Mouse (Mus musculus) common myeloid progenitor, adult 5-6 weeks (primary cell): ENCODE results near the gene Nxph4. TPM values are rescaled to one million over a fixed set of nuclear protein-coding genes. Genes with fewer than 3 reads are reported as not detected.

Experiments used
- ATAC-seq: replicated peaks from 2 replicates; pipeline ENCODE4 v1.8.0; 2016; ENCODE audit warnings: low read depth, mild to moderate bottlenecking, moderate TSS enrichment, inconsistent platforms; ENCODE audit not compliant: poor library complexity, severe bottlenecking
- total RNA-seq: library from RNA; stranded (forward); fragments of 200-1000, 187-1606 nt; gene quantifications from 2 replicates; pipeline ENCODE4 v1.2.3, GENCODE M21; 2017

The Nxph4 gene
- total RNA-seq: not detected in 2 replicates

- no peak for ATAC-seq
Measured at GRCm38 (mm10) chr10:127534036-127534928, at the start of gene Nxph4. Nxph4 (minus strand) TSS chr10:127534559.

DNA sequence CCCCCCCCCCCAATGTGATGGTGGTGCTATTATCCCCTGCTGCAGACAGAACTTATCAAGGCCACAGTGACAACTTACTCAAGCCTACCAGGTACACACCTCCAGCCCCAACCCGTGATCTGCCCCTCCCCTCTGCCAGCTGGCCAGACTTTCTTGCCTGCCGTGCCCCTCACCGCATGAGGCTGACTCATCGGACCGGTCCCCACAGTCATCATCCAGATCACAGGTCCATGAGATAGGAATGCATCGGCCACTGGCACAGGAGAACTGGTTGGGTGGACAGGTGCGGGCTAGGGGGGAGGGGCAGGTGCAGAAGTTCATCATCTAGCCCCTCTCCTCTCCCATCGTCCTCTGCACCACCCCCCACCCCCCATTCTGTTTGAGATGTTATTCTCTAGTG lies 49.3 kb upstream of the Nxph4 start:
- no peak for ATAC-seq

- no peak for ATAC-seq
Measured at GRCm38 (mm10) chr10:127581291-127581690, 46.9 kb upstream of the Nxph4 start.

- no peak for ATAC-seq
Measured at GRCm38 (mm10) chr10:127577982-127578381, 43.6 kb upstream of the Nxph4 start.

GRCm38 (mm10) chr10:127577156-127577555 lies 42.8 kb upstream of the Nxph4 start:
- no peak for ATAC-seq

DNA sequence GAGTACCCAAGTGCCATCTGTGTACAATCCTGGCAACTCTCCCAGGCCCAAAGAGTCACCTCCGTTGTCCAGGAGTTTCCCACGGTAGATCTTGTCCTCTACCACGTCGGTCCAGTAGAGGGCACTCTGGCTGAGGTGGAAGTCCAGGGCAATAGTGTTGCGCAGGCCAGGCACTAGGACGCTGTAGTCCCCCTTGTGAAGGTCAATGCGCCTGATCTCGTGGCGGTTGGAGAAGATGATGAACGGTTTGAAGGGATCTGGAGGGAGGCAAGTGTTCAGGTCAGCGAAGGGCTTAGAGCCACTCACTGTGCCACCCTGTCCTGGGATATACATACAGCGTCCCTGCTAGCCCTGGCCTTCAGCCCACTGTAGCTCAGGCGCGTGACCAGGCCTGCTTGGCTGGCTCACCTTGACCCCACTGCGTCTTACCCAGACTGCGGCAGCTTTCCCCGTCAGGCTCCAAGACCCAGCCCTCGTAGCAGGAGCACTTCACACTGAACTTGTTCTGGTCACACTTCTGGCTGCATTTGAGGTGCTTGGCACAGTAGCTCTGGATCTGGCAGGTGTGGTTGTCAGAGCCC lies 42.1 kb upstream of the Nxph4 start:
- ATAC-seq: peak; percentile 84

- no peak for ATAC-seq
Measured at GRCm38 (mm10) chr10:127575741-127576140, 41.4 kb upstream of the Nxph4 start.

- no peak for ATAC-seq
Measured at GRCm38 (mm10) chr10:127572281-127572680, 37.9 kb upstream of the Nxph4 start.

DNA sequence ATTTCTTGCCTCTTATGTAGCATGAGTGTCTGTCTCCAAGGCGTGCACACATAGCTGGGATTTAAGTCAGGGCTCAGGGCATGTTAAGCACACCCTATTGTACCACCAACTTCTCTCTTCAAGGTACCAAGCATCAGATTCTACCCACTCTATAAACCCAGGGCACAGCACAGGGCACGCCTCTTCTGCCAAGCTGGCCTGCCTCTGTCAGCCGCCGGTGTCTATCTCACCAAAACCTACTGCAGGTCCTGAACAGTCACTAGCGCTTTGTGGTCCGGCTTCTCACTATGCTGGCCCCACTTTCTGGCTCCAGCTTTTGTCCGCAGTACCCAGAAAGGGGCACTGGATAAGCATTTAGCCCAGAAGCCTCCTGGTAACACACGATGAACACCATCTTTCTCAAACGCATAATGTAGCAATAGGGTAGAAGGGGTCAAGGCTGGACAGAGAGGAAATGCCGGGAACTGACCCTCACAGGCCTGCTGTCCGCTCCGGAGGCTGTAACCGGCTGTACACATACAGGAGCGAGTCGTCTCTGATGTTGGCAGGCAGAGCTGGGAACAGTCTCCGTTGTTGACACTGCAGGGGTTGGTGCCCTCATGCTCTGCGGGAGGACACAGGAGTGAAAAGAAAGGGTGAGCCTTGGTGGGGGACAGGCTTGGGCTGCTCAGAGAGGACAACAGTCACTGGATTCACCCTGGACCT lies 36.7 kb upstream of the Nxph4 start:
- no peak for ATAC-seq

- peak; percentile 61; the same call in 1 of the 2 replicates for ATAC-seq
Measured at GRCm38 (mm10) chr10:127570384-127570783, 36.0 kb upstream of the Nxph4 start.

DNA sequence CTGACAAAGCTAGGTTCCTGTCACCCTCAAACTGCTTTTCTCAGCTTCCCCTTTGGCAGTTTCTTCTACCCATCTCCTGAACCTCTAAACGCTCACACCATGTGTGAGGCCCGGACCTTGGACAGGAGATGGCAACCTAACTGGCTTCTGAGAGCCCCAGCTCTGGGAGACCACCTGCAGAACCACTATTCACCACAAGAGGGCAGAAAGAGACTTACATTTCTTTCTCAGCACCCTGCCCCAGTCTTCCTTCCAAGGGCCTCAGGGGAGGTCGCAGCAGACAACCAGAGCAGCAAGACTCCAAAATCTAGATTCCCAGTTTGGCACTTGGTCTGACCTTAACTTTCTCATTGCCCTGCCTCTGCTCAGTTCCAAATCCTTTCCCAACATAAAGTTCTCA lies 35.1 kb upstream of the Nxph4 start:
- peak; percentile 77 for ATAC-seq

GRCm38 (mm10) chr10:127566553-127567326 lies 32.4 kb upstream of the Nxph4 start:
- ATAC-seq: no peak

- ATAC-seq: peak; percentile 69
Measured at GRCm38 (mm10) chr10:127564301-127564700, 29.9 kb upstream of the Nxph4 start.

GRCm38 (mm10) chr10:127563840-127564239 lies 29.5 kb upstream of the Nxph4 start:
- peak; percentile 78 for ATAC-seq

DNA sequence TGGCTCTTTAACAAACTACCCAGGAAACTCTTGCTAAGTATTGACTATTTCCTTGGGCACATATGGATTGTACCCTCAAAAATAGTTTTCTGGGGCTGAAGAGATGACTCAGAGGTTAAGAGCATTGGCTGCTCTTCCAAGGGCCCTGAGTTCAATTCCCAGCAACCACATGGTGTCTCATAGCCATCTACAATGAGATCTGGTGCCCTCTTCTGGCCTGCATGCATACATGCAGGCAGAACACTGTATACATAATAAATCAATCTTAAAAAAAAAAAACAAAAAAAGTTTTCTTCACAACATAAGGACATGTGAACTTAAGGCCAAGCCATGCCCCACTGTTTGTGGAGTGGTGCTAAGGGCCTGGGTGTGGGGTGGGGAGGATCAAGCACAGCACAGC lies 26.8 kb upstream of the Nxph4 start:
- no peak for ATAC-seq

- ATAC-seq: no peak
Measured at GRCm38 (mm10) chr10:127557397-127557796, 23.0 kb upstream of the Nxph4 start.

GRCm38 (mm10) chr10:127555703-127556102 lies 21.3 kb upstream of the Nxph4 start:
- ATAC-seq: peak; percentile 67

- no peak for ATAC-seq
Measured at GRCm38 (mm10) chr10:127549892-127550291, 15.5 kb upstream of the Nxph4 start.

DNA sequence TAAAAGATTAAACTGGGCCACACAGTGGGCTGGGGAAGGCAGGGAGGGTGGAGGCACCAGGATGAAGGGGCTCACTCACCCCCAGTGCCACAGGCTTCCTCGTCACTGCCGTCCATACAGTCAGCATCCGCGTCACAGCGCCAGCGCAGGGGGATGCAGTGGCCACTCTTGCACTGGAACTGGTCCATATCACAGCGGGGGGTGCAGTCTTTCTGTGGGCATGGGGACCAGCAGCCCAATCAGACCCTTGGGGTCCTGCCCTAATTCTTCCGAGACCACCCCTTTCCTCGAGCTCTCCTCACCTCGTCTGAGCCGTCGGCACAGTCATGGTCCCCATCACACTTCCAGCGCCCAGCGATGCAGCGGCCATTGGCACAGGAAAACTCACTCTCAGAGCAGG lies 13.9 kb upstream of the Nxph4 start:
- ATAC-seq: no peak

GRCm38 (mm10) chr10:127546505-127546904 lies 12.1 kb upstream of the Nxph4 start:
- no peak for ATAC-seq
